Mouse (Mus musculus) forelimb bud, embryonic 11.5 days (tissue): ENCODE data around the gene Zic3.

Experiments used
- DNase-seq: peaks from one replicate; pipeline ENCODE4 v3.0.0-alpha.2; 2012; ENCODE audit warnings: low read depth, low spot score

The Zic3 gene

DNA sequence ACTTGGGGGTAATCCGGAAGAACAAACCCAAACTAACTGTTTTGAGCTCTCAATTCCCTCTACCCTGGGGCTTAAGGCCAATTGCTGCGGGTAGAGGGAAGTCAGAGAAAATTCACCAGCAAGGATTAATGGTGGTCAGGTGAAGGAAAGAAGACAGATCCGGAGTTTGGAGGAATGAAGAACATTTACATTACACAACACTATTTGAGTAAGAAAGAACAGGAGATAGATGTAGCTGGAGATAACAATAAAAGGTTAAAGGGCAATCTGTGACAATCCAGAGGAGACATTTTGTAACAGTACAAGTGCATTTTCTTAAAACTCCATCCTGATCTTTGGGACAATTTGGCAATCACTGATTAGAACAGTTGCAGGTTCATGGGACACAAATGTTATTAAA is 19.4 kb downstream of the Zic3 start:
- DNase-seq, result no peak

DNA sequence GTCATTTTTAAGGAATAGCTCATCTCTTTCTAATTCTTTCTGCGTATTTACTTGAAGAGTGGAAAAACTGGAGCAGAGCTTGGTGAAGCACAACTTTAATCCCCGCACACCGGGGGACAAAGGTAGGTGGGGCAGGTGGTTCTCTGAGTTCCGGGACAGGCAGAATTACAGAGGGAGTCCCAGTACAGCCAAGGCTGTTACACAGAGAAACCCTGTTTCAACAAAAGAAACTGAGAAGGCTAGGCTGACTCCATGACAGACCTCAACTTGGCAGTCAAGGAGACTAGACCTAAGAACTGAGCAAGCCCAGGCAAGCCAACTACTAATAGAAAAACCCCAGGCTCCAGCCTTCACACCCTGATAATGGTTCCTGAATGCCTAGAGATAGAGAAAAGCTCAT is 20.0 kb downstream of the Zic3 start:
- DNase-seq, result no peak
